Mouse (Mus musculus): ENCODE results near the gene Bex4.
"Not testable (repeated sequence)": the region's sequence is repeated elsewhere in the genome, so short reads cannot be mapped to it uniquely, and the experiment has no call there.

The Bex4 gene

GRCm38 (mm10) chrX:136138827-136139639 is at the start of gene Bex4:
Gene Bex4 (plus strand): TSS chrX:136138996.
- DNase-seq = not testable (repeated sequence)

GRCm38 (mm10) chrX:136092497-136093279 is 46.1 kb upstream of the Bex4 start:
- no peak for DNase-seq

- no peak for DNase-seq
Measured at GRCm38 (mm10) chrX:136094421-136094820, 44.4 kb upstream of the Bex4 start.

- no peak for DNase-seq
Measured at GRCm38 (mm10) chrX:136104046-136104723, 34.6 kb upstream of the Bex4 start.

GRCm38 (mm10) chrX:136104724-136105088 is 34.1 kb upstream of the Bex4 start:
- no peak for DNase-seq

GRCm38 (mm10) chrX:136107942-136108341 is 30.9 kb upstream of the Bex4 start:
- DNase-seq = peak; percentile 6

GRCm38 (mm10) chrX:136115015-136115414 is 23.8 kb upstream of the Bex4 start:
- DNase-seq = no peak

- DNase-seq = no peak
Measured at GRCm38 (mm10) chrX:136115419-136115961, 23.3 kb upstream of the Bex4 start.

GRCm38 (mm10) chrX:136127038-136127743 is 11.6 kb upstream of the Bex4 start:
- DNase-seq = no peak

- peak; percentile 40 for DNase-seq
Measured at GRCm38 (mm10) chrX:136127744-136128064, 11.1 kb upstream of the Bex4 start.

- no peak for DNase-seq
Measured at GRCm38 (mm10) chrX:136135559-136135958, 3.2 kb upstream of the Bex4 start.

- DNase-seq = not testable (repeated sequence)
Measured at GRCm38 (mm10) chrX:136139640-136140004, 826 bp downstream of the Bex4 start.

- DNase-seq = no peak
Measured at GRCm38 (mm10) chrX:136141385-136141784, 2.6 kb downstream of the Bex4 start.

GRCm38 (mm10) chrX:136143711-136144110 is 4.9 kb downstream of the Bex4 start:
- DNase-seq = no peak

GRCm38 (mm10) chrX:136144195-136144594 is 5.4 kb downstream of the Bex4 start:
- DNase-seq = no peak

GRCm38 (mm10) chrX:136170625-136171024 is 31.8 kb downstream of the Bex4 start:
- DNase-seq = no peak

- DNase-seq = peak; percentile 12
Measured at GRCm38 (mm10) chrX:136171189-136172117, 32.7 kb downstream of the Bex4 start.

GRCm38 (mm10) chrX:136172118-136172551 is 33.3 kb downstream of the Bex4 start, which contains the start of gene Tceal8:
Gene Tceal8 (minus strand): TSS chrX:136172342.
- peak; percentile 37 for DNase-seq

- DNase-seq = no peak
Measured at GRCm38 (mm10) chrX:136172786-136173185, 34.0 kb downstream of the Bex4 start.

GRCm38 (mm10) chrX:136180897-136181553 is 42.2 kb downstream of the Bex4 start:
- DNase-seq = peak; percentile 57

- no peak for DNase-seq
Measured at GRCm38 (mm10) chrX:136183107-136183506, 44.3 kb downstream of the Bex4 start.
